Mouse (Mus musculus): ENCODE results near the gene Exosc2. TPM values are rescaled to one million over a fixed set of nuclear protein-coding genes. Genes with fewer than 3 reads are reported as not detected.
A peak's percentile ranks its signal among the peaks of the same experiment; 100 is the strongest.

The Exosc2 gene
- 23.1 and 24.9 TPM in 2 replicates for polyA plus RNA-seq (2011; ENCODE audit: insufficient read length, low read depth, missing spikeins)

DNA sequence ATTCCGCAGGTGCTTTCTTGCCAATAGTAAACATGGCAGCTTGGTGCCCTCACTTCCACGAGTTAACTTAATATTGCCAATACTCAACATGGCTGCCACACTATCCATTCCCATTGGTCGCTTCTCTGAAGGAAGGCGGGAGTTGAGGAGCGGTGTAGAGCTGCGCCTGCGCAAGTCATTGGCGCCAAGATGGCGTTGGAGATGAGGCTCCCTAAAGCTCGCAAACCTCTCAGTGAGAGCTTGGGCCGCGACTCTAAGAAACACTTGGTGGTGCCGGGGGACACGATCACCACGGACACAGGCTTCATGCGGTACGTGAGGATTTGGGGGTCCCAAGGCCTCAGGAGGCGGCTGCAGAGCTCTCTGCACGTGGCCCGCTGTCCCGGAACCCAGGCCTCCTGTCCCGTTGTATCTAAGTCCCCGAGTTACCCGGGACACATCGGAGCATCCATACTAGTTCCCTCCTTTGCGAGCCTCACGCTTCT, at the start of gene Exosc2:
Exosc2 (plus strand) TSS at position 165 of the 485 bp plus-strand sequence.
- H3K4me3 ChIP-seq (ENCODE audit: insufficient read depth, low read length), result peak within 1 kb of the TSS; percentile 96
- H3K27ac ChIP-seq (ENCODE audit: insufficient read depth, low read length), result no peak within 1 kb of the TSS; the same call in 1 of the 2 replicates
- peak; percentile 95 for TF ChIP-seq POLR2A (IDR thresholded peaks at IDR 0.05; ENCODE audit: low read depth, low read length)
- no peak for TF ChIP-seq CTCF (IDR thresholded peaks at IDR 0.05; ENCODE audit: borderline replicate concordance, insufficient read depth, low read length)
- no peaks in the 10 kb centered on the region for H3K4me1 ChIP-seq (ENCODE audit: control insufficient read depth, insufficient read depth, low read length)

DNA sequence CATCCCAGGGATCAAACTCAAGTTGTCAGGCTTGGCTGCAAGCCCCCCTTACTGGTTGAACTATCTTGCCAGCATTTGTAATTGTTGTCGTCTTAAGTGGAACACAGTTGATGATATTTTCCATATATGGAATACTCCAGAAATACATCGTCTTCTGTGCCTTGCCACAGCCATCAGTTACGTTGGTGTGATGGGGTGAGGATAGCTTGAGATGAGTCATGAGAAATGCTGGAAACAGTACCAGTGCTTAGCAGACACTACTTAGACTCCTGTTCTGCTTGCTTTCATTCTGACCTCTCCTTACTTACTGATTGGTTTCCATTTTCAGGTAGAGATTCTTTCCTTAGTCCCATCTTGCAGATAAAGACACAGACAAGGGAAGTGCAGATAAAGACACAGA, 37.0 kb upstream of the Exosc2 start:
- no peak for TF ChIP-seq CTCF (IDR thresholded peaks at IDR 0.05; ENCODE audit: borderline replicate concordance, insufficient read depth, low read length)
- no peaks in the 10 kb centered on the region for H3K4me1 ChIP-seq (ENCODE audit: control insufficient read depth, insufficient read depth, low read length)
- no peak overlapping the region for H3K27ac ChIP-seq (ENCODE audit: insufficient read depth, low read length)
- H3K4me3 ChIP-seq (ENCODE audit: insufficient read depth, low read length), result no peak overlapping the region

DNA sequence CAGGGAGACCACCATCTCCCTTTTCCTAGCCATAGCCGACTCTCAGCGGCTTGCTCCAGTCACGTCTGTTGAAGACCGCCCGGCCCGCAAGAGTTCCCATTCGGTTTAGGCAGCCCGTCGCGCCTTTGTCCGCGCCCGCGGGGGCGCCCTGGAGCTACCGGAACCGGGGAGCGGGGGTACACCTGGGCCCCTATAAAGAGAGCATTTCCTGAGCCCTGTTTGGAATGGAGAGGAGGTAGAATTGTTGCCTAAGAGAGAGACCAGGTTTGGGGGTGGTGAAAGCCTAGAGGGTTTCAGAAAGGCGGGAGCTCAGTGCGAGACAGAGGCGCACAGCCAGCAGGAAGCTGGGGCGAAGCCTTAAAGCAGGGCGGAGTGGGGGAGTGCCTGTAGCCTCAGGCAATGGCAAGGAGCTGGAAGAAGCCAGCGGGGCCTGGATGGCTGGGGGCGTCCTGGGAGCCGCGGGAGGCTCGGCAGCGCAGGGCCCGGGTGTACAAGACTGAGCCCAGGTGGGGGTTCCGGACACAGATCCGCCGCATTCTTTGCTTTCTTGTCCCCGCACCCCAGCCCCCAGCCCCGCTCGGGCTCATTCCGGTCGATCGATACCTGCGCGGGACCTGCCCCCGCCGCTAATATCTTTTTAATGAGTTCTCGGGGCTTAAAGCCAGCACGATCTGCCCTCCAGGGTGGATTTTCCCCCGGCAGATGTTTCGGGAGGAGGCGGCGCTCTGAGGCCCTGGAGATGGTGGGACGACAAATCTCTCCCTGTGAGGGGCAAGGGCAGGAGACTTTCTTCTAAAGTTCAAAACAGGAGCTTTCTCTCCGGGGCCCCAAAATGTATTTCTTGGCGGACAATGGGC, 35.0 kb upstream of the Exosc2 start:
- Histone ChIP-seq H3K27ac (ENCODE audit: insufficient read depth, low read length) (no peak overlapping the region), H3K4me1 (ENCODE audit: control insufficient read depth, insufficient read depth, low read length) (no peaks in the 10 kb centered on the region), H3K4me3 (ENCODE audit: insufficient read depth, low read length) (no peak overlapping the region)
- TF ChIP-seq CTCF (IDR thresholded peaks at IDR 0.05; ENCODE audit: borderline replicate concordance, insufficient read depth, low read length), result no peak
- no peak for TF ChIP-seq POLR2A (IDR thresholded peaks at IDR 0.05; ENCODE audit: low read depth, low read length)

DNA sequence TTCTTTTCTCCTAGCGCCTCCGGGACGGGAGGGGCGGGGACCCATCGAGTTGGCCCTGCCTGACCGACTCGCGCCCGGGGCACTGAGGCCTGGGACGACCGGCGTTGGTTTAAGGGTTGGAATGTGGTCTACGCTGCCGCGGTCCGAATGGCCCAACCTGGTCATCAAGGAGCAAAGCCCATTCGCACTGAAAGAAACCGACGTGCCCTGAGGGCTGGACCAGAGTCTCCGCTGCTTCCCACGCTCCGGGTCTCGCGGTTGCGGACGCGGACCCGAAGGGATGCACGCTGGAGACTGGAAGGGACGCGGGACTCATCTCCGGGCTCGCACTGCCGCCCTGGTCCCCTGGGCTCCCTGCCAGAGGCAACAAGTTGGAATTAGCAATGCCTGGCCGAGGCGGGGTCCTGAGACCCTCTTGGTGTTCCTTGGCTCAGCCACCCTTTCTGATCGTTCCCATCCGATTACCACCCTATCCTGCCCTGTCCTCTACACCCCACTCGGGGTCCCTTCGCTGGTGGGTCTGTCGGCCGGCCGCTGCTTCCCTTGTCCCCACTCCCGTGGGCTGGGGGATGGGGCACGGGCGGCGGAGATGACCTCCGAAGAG, 34.3 kb upstream of the Exosc2 start:
- TF ChIP-seq CTCF (IDR thresholded peaks at IDR 0.05; ENCODE audit: borderline replicate concordance, insufficient read depth, low read length) (no peak), POLR2A (IDR thresholded peaks at IDR 0.05; ENCODE audit: low read depth, low read length) (no peak)
- Histone ChIP-seq H3K4me3 (ENCODE audit: insufficient read depth, low read length) (no peak overlapping the region), H3K27ac (ENCODE audit: insufficient read depth, low read length) (no peak overlapping the region), H3K4me1 (ENCODE audit: control insufficient read depth, insufficient read depth, low read length) (no peaks in the 10 kb centered on the region)

DNA sequence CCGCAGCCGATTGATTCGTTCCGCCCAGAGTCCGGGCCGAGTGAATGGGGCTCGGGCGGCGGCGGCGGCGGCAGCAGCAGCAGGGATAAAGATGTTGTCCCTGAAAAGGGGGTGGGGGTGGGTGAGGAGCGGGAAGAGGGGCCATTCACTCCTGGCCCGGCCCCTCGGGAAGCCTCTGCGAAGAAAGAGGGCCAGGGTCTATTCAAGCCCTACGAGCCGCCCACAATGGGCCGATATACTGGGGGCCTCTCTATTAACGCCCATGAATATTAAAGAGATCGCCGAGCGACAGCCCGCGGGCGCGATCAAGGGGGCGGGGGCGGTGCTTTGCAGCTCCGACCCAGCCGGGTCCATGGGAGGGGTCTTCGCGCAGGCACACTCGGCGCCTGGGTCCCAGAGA, 33.8 kb upstream of the Exosc2 start:
- Histone ChIP-seq H3K4me1 (ENCODE audit: control insufficient read depth, insufficient read depth, low read length) (no peaks in the 10 kb centered on the region), H3K27ac (ENCODE audit: insufficient read depth, low read length) (no peak overlapping the region)
- TF ChIP-seq CTCF (IDR thresholded peaks at IDR 0.05; ENCODE audit: borderline replicate concordance, insufficient read depth, low read length) (no peak), POLR2A (IDR thresholded peaks at IDR 0.05; ENCODE audit: low read depth, low read length) (no peak)

DNA sequence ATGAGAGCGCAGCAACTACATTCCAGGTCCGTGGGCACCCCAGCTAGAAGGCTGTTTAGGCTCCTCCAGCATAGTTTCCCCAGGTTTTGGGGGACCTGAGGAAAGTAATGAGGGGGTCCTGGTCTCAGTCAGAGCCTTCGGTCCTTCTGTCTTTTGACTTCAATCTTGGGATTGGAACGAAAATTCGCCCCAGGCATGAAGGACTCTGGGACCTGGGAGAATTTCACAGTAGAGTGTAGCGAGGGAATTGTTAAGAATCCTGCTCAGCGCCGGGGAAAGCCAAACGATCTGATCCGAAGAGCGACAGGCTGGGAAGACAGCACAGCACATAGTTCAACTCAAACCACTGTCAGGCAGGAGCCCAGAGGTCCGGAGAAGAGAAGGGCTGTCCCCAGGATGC, 33.2 kb upstream of the Exosc2 start:
- H3K4me1 ChIP-seq (ENCODE audit: control insufficient read depth, insufficient read depth, low read length), result no peaks in the 10 kb centered on the region
- H3K4me3 ChIP-seq (ENCODE audit: insufficient read depth, low read length), result no peak overlapping the region
- TF ChIP-seq POLR2A (IDR thresholded peaks at IDR 0.05; ENCODE audit: low read depth, low read length) (no peak), CTCF (IDR thresholded peaks at IDR 0.05; ENCODE audit: borderline replicate concordance, insufficient read depth, low read length) (no peak)
- no peak overlapping the region for H3K27ac ChIP-seq (ENCODE audit: insufficient read depth, low read length)

More for the DNA sequence above, 33.8 kb upstream of the Exosc2 start:
- H3K4me3 ChIP-seq (ENCODE audit: insufficient read depth, low read length), result no peak overlapping the region

DNA sequence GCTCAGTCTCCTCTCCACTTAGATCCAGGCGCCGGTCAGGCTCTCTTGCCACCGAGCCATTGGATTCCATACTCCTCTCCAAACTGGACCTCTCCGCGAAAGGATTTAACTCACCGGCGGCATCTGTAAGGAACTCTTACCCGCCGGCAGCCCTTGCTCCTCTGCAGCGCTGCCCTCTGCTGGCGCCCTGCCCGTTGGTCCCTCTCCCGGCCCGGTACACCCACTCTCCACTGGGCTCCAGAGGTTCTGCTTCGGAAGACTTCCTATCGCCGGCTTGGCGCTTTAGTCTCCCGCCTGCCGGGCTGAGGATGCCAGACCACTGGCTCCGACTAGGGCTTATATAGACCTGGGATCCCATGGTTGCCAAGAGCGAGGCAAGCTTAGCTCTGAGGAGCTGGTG, 32.7 kb upstream of the Exosc2 start:
- no peak for TF ChIP-seq CTCF (IDR thresholded peaks at IDR 0.05; ENCODE audit: borderline replicate concordance, insufficient read depth, low read length)
- no peak for TF ChIP-seq POLR2A (IDR thresholded peaks at IDR 0.05; ENCODE audit: low read depth, low read length)
- no peaks in the 10 kb centered on the region for H3K4me1 ChIP-seq (ENCODE audit: control insufficient read depth, insufficient read depth, low read length)
- H3K4me3 ChIP-seq (ENCODE audit: insufficient read depth, low read length), result no peak overlapping the region
- H3K27ac ChIP-seq (ENCODE audit: insufficient read depth, low read length), result no peak overlapping the region

DNA sequence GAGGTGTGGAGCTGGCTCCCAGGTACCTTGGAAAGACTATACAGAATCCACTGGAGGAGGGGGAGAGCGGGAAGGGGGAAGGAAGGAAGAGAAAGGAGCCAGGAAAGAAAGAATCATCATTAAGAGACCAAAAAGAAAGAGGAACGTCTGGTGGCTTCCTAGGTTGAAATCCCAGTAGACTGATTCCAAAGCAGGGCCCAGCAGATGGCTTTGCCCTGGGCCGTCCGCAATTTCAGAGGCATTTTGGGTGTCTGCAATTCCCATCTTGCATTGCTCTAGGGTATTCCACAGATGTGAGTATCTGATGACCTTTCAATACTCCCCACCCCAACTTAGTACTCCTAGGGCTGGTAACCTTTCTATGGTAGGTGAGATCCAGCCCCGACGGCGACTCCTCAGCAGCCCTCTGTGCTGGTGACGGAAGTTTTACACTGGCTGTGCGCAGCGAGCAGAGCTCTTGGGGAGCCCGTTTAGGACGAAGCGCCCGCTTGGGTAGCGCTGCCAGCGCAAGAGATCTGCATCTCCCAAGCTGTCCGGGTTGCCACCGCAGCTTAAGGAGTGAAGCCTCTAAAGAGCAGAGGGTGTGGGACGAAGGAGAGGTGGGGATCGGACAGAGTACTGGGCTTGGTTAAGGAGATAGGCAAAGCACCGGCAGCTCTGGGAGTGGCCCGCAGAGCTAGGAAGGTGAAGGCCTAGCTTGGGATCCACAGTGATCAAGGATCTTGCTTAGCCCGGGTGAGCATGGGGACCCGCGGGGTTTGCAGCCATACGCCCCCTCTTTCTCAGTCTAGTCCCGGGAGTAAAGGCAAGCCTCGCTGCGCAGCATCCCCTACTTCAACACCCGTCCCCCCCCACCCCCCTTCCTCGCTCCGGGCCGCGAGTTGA, 31.7 kb upstream of the Exosc2 start:
- Histone ChIP-seq H3K4me3 (ENCODE audit: insufficient read depth, low read length) (no peak overlapping the region), H3K27ac (ENCODE audit: insufficient read depth, low read length) (no peak overlapping the region), H3K4me1 (ENCODE audit: control insufficient read depth, insufficient read depth, low read length) (no peaks in the 10 kb centered on the region)
- TF ChIP-seq CTCF (IDR thresholded peaks at IDR 0.05; ENCODE audit: borderline replicate concordance, insufficient read depth, low read length) (no peak), POLR2A (IDR thresholded peaks at IDR 0.05; ENCODE audit: low read depth, low read length) (no peak)

DNA sequence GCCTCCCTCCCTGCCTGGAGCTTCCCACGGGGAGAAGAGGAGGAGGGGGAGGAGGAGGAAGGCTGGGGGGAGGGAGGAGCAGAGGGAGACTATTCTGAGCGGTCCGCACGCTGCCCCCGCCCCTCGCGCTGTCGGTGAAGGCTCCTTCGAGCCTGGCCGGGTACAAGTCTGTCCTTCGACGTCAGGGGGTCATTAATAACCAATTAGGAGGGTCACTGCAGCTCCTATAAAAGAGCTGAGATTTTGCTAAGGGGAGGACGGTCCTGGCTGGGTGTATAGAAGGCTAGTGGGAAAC, 31.1 kb upstream of the Exosc2 start:
- H3K4me3 ChIP-seq (ENCODE audit: insufficient read depth, low read length), result no peak overlapping the region

More for the DNA sequence above, 31.1 kb upstream of the Exosc2 start:
- Histone ChIP-seq H3K27ac (ENCODE audit: insufficient read depth, low read length) (no peak overlapping the region), H3K4me1 (ENCODE audit: control insufficient read depth, insufficient read depth, low read length) (no peaks in the 10 kb centered on the region)
- TF ChIP-seq POLR2A (IDR thresholded peaks at IDR 0.05; ENCODE audit: low read depth, low read length), result no peak
- TF ChIP-seq CTCF (IDR thresholded peaks at IDR 0.05; ENCODE audit: borderline replicate concordance, insufficient read depth, low read length), result no peak

Data from embryonic fibroblast, embryonic 13.5 days (primary cell).